Mouse (Mus musculus) adrenal gland, adult 2 months (tissue): ENCODE measurements around the gene Eva1b. TPM values are rescaled to one million over a fixed set of nuclear protein-coding genes. Genes with fewer than 3 reads are reported as not detected.

Experiments used
- DNase-seq: peaks from one replicate; pipeline ENCODE4 v3.0.0; 2021
- polyA plus RNA-seq: library from polyadenylated mRNA; depleted of rRNA; stranded (reverse); fragments of >200 nt; gene quantifications from 2 replicates; pipeline ENCODE4 v1.2.3, GENCODE M21; 2012; rRNA removed
- total RNA-seq, 2 experiments: library from RNA; stranded (reverse); gene quantifications; 2 replicates each; pipeline ENCODE4 v1.2.3; 2021

Eva1b gene
- total and polyA plus RNA-seq, 3 experiments: 13.3 to 111 (median 35.0) TPM

DNA sequence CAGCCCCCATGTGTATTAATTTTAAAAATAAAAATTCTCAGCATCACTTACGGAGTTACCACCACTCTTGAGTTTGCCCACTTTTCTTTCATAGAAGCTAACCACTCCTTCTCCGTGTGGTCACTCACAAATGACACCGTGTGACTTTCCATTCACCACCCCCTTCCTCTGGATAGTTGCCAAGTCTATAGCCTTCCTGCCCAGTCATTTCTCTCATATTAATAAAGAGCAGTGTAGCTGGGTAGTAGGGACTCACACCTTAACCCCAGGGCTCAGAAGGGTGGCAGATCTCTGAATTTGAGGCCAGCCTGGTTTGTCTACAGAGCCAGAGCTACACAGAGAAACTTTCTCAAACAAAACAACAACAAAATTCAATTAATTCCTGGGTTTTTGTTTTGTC, 49.9 kb downstream of the Eva1b start:
- DNase-seq: peak; percentile 52

Other genes starting within 250 kb of the Eva1b start
- 1 to 10 TPM; 1.5 to 1.6 TPM for gene Csf3r, start 123.2 kb upstream of the Eva1b start, total RNA-seq
- gene Csf3r, start 123.2 kb upstream of the Eva1b start, polyA plus RNA-seq: 3.1 TPM in 2 replicates
- gene Mrps15, start 100.8 kb upstream of the Eva1b start, total RNA-seq: 100 to 1,000 TPM in 1 of 2 experiments, 10 to 100 TPM in 1; 77.2 to 112 TPM
- 196 TPM in 2 replicates for gene Mrps15, start 100.8 kb upstream of the Eva1b start, polyA plus RNA-seq
- 10 to 100 TPM in 1 of 2 experiments, 1 to 10 TPM in 1; 9.5 to 10.9 TPM for gene Oscp1, start 89.2 kb upstream of the Eva1b start, total RNA-seq
- 1.6 and 2.1 TPM in 2 replicates for gene Oscp1, start 89.2 kb upstream of the Eva1b start, polyA plus RNA-seq
- 10 to 100 TPM; 23.4 to 30.7 TPM for gene Lsm10, start 51.1 kb upstream of the Eva1b start, total RNA-seq
- 29.3 and 32.5 TPM in 2 replicates for gene Lsm10, start 51.1 kb upstream of the Eva1b start, polyA plus RNA-seq
- gene Stk40, start 43.8 kb upstream of the Eva1b start, total RNA-seq: 10 to 100 TPM; 43.0 to 56.0 TPM
- 33.2 and 33.5 TPM in 2 replicates for gene Stk40, start 43.8 kb upstream of the Eva1b start, polyA plus RNA-seq
- 1 to 10 TPM; 2.5 to 3.2 TPM for gene Sh3d21, start 15.7 kb downstream of the Eva1b start, total RNA-seq
- gene Sh3d21, start 15.7 kb downstream of the Eva1b start, polyA plus RNA-seq: 1.4 and 1.8 TPM in 2 replicates
- 100 to 1,000 TPM; 169 to 173 TPM for gene Thrap3, start 55.0 kb downstream of the Eva1b start, total RNA-seq
- gene Thrap3, start 55.0 kb downstream of the Eva1b start, polyA plus RNA-seq: 29.1 and 36.8 TPM in 2 replicates
- 10 to 100 TPM; 55.4 to 68.7 TPM for gene Map7d1, start 108.6 kb downstream of the Eva1b start, total RNA-seq
- 98.3 and 98.7 TPM in 2 replicates for gene Map7d1, start 108.6 kb downstream of the Eva1b start, polyA plus RNA-seq
- 100 to 1,000 TPM in 1 of 2 experiments, 10 to 100 TPM in 1; 85.8 to 103 TPM for gene Trappc3, start 114.6 kb downstream of the Eva1b start, total RNA-seq
- 16.2 and 16.5 TPM in 2 replicates for gene Trappc3, start 114.6 kb downstream of the Eva1b start, polyA plus RNA-seq
- 1 to 10 TPM; 1.4 to 6.1 TPM for gene Col8a2, start 139.0 kb downstream of the Eva1b start, total RNA-seq
- gene Col8a2, start 139.0 kb downstream of the Eva1b start, polyA plus RNA-seq: 1.9 TPM in 2 replicates
- gene Adprhl2, start 174.0 kb downstream of the Eva1b start, total RNA-seq: 10 to 100 TPM; 26.2 to 34.9 TPM
- 45.8 and 46.5 TPM in 2 replicates for gene Adprhl2, start 174.0 kb downstream of the Eva1b start, polyA plus RNA-seq
- gene Tekt2, start 177.9 kb downstream of the Eva1b start, total RNA-seq: 1 to 10 TPM; 3.2 to 3.3 TPM
- 2.9 and 4.8 TPM in 2 replicates for gene Tekt2, start 177.9 kb downstream of the Eva1b start, polyA plus RNA-seq